Mouse (Mus musculus) thymus, adult 2 months (tissue): ENCODE results near the gene Dynlrb1.

Experiments
- CTCF ChIP-seq: fragments of 200-500 bp; IDR thresholded peaks from 2 replicates; pipeline ENCODE4 v1.5.1; 2012; ENCODE audit warnings: mild to moderate bottlenecking, control low read depth, low read length, moderate library complexity, borderline replicate concordance; ENCODE audit not compliant: control insufficient read depth, poor library complexity, insufficient read depth; ENCODE audit errors: extremely low read depth
- POLR2A ChIP-seq: fragments of 200-500 bp; IDR thresholded peaks from 2 replicates; pipeline ENCODE4 v1.6.1; 2012; ENCODE audit warnings: mild to moderate bottlenecking, low read length, control low read depth, moderate library complexity; ENCODE audit not compliant: control insufficient read depth, poor library complexity, insufficient read depth; ENCODE audit errors: extremely low read depth

GRCm38 (mm10) chr2:155207419-155207818 lies 28.9 kb upstream of the Dynlrb1 start:
- TF ChIP-seq CTCF (no peak), POLR2A (no peak)
